Mouse (Mus musculus): ENCODE results near the gene Cdsn.
"Not testable (repeated sequence)": the region's sequence is repeated elsewhere in the genome, so short reads cannot be mapped to it uniquely, and the experiment has no call there.

Gene Cdsn

DNA sequence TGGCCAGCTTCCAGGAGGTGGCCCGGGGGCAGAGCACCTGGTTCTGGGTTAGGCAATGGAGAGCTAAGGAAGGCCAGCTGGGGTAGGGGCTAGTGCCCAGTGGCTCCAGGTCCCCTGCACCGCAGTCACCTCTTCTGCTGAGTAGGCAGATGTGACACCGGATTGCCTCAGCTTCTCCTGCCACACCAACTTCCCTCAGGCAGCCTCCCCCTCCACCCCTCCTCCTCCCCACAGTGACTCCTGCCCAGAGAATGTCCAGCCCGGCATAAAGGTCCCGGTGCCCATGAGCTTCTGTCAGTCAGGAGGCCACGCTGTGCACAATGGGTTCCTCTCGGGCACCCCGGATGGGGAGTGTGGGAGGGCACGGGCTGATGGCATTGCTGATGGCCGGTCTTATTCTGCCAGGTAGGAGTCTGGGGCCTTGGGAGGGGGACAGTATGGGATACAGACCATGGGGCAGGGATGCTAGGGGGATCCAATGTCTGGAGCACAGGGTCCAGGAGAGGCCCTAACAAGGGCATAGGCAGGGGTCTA, at the start of gene Cdsn:
Gene Cdsn (plus strand): TSS at position 248 of the 534 bp plus-strand sequence.
- DNase-seq (ENCODE audit: low read depth in 1 of 2, low spot score in 2 of 2) = no peak

GRCm38 (mm10) chr17:35502226-35502625, 49.7 kb upstream of the Cdsn start:
- DNase-seq (ENCODE audit: low read depth in 1 of 2, low spot score in 2 of 2) = no peak

- no peak for DNase-seq (ENCODE audit: low read depth in 1 of 2, low spot score in 2 of 2)
These were observed 49.2 kb upstream of the Cdsn start for GRCm38 (mm10) chr17:35502762-35503161.

DNA sequence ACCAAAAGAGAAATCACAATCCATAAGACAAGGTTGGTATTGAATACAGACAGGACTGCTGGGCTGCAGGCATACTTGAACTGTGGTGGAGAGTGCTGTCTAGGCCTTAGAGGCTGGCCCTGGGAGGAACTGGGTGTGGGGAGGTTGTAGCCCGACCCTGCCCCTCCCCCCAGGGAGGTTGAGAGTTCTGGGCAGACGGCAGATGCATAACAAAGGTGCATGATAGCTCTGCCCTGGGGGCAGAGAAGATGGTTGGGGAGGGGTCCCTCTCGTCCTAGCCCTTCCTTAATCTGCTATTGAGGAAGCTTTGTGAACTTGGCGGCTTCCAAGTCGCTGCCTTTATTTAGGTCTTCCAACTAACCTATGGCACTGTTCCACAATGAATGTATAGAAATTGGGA, 48.1 kb upstream of the Cdsn start:
- no peak for DNase-seq (ENCODE audit: low read depth in 1 of 2, low spot score in 2 of 2)

GRCm38 (mm10) chr17:35504628-35505481, 47.1 kb upstream of the Cdsn start:
- no peak for DNase-seq (ENCODE audit: low read depth in 1 of 2, low spot score in 2 of 2)

DNA sequence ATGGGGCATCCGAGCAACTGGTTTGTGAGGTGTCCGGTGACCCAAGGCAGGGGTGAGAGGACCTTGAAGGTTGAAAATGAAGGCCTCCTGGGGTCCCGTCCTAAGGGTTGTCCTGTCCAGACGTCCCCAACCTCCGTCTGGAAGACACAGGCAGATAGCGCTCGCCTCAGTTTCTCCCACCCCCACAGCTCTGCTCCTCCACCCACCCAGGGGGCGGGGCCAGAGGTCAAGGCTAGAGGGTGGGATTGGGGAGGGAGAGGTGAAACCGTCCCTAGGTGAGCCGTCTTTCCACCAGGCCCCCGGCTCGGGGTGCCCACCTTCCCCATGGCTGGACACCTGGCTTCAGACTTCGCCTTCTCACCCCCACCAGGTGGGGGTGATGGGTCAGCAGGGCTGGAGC, 46.2 kb upstream of the Cdsn start, which contains the start of gene Pou5f1:
Gene Pou5f1 (plus strand): TSS at position 243 of the 400 bp plus-strand sequence.
- no peak for DNase-seq (ENCODE audit: low read depth in 1 of 2, low spot score in 2 of 2)

- DNase-seq (ENCODE audit: low read depth in 1 of 2, low spot score in 2 of 2) = no peak
These were observed 45.0 kb upstream of the Cdsn start for GRCm38 (mm10) chr17:35506881-35507280.

GRCm38 (mm10) chr17:35507556-35508260, 44.2 kb upstream of the Cdsn start:
- DNase-seq (ENCODE audit: low read depth in 1 of 2, low spot score in 2 of 2) = no peak

DNA sequence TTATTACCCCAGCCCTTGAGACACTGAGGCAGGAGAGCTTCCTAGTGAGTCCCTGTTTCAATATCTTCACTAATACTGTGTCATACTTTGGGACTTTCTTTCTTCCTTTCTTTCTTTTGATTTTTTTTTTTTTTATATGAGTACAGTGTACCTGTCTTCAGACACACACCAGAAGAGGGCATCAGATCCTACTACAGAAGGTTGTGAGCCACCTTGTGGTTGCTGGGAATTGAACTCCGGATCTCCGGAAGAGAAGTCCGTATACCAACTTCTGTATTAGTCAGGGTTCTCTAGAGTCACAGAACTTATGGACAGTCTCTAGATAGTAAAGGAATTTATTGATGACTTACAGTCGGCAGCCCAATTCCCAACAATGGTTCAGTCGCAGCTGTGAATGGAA, 43.6 kb upstream of the Cdsn start:
- not testable (repeated sequence) for DNase-seq (ENCODE audit: low read depth in 1 of 2, low spot score in 2 of 2)

- no peak for DNase-seq (ENCODE audit: low read depth in 1 of 2, low spot score in 2 of 2)
These were observed 42.6 kb upstream of the Cdsn start for GRCm38 (mm10) chr17:35509284-35509683.

DNA sequence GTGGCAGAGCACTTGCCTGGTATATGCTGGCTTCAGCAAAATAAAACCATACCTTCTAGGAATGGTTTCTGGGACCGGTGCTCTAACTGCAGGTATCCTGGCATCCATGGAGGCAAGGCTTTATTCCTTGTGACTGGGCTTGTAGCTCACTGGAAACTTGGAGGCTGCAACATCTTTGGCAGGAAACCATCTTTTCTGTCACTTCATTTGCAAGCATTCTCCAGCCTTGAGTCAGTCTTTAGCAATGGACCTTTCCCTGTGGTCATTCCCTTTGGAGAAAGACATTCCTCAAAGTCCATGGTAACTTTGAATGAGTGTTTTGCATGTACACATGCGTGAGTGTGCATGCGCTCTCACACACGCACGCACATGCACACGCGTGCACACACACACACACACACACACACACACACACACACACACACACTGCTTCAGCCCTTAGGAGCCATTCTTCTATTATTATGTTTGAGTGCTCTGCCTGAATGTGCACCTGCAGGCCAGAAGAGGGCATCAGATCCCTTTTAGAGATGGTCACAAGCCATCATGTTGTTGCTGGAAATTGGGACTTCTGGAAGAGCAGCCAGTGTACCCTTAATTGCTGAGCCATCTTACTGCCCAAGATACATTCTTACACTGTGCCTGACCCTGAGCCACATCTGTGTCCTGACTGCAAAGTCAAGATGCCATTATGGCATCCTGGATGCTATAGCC, 38.9 kb upstream of the Cdsn start:
- no peak for DNase-seq (ENCODE audit: low read depth in 1 of 2, low spot score in 2 of 2)

DNA sequence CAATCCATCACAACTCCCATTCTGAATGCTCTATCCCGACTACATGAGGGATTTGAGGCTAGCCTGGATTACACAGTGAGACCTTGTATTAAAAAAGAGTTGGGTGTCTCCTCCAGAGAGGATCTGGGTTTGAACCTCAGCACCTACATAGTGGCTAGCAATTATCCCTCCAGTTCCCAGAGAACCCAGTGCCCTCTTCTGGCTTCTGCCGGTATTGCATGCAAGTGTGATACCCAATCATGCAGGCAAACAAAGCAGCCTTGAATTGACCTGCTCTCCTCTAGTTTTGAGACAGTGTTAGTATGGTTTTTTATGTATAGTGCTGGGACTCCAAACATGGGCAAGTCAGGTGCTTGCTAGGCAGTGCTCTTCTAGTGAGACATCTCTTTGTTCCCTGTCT, 38.0 kb upstream of the Cdsn start:
- peak; percentile 35 to 68 for DNase-seq (ENCODE audit: low read depth in 1 of 2, low spot score in 2 of 2)

DNA sequence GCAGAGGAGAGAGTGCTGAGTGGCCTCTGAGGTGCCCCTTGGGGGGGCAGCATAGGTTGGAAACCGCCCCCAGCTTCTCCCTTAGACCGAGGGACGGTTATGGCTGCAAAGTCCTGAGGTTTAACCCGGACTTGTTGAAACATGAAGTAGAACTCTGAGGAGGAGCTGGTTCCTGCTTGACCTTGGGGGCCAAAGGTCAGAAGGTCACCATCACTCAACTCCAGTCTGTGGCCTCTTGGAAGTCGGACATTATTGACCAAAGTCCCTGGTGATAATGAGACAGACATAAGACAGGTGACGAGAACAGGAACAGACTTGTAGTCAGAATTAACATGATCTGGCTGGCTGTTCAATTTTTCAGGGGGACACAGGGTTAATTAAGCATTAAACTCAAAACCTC, 37.2 kb upstream of the Cdsn start:
- DNase-seq (ENCODE audit: low read depth in 1 of 2, low spot score in 2 of 2) = no peak

GRCm38 (mm10) chr17:35515911-35516640, 35.9 kb upstream of the Cdsn start:
- DNase-seq (ENCODE audit: low read depth in 1 of 2, low spot score in 2 of 2) = no peak

DNA sequence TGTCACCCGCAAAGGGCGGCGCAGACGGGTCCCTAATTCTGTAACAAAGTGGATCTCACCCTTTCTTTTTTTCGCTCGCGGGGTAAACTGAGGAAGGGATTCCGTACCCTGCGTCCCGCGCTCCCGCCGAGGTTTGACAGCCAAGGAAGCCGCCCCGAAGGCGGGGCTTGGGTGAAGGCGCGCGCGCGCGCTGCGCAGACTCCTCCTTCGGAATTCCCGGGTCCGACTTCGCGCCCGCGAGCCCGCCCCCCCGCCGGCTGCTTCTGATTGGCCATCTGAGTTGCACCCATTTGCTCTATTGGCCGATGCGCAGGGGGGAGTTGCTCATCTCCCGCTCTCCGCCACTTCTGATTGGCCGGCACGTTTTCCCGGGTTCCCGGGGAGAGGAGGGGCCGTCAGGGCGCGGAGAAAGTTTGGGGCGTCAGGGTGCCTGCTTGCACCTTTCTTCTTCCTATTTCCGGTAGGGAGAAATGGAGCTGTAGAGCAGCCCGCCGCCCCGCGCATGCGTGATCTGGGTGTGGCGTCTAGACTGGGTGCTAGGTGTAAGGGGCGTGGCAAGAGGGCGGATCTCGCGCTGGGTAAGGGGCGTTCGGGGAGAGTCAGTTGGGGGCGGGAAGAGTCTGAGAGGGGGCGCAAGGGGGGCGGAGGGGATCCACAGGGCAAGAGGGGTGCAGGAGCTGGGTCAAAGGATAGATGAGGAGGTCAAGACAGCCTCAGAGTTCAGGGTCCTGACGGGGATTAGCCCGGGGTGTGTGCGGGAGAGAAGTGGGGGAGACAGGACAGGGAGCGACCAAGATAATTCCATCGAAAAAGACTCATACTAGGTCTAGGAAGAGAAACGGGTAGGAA, 35.1 kb upstream of the Cdsn start, which contains the start of the genes Tcf19 and Cchcr1:
Gene Tcf19 (minus strand): TSS at position 173 of the 849 bp plus-strand sequence.
Gene Cchcr1 (plus strand): TSS at position 449 of the 849 bp plus-strand sequence.
- DNase-seq (ENCODE audit: low read depth in 1 of 2, low spot score in 2 of 2) = peak; percentile 67 to 81

DNA sequence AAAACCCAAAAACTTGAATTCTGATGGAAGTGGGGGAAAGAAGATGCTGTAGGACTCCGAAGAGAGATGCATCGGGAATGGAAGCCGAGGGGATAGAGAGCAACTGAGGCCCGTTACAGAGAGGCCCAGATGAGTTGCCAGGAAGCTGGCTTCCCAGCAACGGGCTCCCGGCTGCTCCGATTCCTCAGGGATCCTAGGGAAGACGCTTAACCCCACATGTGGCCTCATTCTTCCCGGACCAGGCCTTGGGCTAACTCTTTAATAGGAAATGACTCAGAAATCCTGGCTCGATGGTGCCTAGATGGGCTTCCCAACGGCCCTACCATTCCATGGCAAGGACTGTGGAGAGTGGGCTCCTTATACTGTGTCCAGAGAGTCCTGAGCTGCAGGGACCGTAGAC, 34.4 kb upstream of the Cdsn start:
- DNase-seq (ENCODE audit: low read depth in 1 of 2, low spot score in 2 of 2) = no peak

DNA sequence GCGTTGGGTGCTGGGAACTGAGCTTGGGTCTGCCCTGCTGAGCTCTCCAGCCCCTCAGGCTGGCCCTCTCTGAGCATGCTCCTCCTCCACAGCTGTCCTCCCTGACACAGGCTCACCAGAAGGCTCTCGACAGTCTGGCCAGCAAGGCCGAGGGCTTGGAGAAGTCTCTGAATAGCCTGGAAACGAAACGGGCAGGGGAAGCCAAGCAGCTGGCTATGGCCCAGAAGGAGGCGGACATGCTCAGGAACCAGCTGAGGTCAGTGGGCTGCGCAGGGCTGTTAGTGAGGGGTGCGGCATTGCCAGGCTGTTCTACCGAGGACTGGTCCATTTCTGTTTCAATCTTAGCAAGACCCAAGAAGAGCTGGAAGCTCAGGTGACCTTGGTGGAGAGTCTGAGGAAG, 27.6 kb upstream of the Cdsn start:
- DNase-seq (ENCODE audit: low read depth in 1 of 2, low spot score in 2 of 2) = no peak

- no peak for DNase-seq (ENCODE audit: low read depth in 1 of 2, low spot score in 2 of 2)
These were observed 25.3 kb upstream of the Cdsn start for GRCm38 (mm10) chr17:35526644-35527043.

DNA sequence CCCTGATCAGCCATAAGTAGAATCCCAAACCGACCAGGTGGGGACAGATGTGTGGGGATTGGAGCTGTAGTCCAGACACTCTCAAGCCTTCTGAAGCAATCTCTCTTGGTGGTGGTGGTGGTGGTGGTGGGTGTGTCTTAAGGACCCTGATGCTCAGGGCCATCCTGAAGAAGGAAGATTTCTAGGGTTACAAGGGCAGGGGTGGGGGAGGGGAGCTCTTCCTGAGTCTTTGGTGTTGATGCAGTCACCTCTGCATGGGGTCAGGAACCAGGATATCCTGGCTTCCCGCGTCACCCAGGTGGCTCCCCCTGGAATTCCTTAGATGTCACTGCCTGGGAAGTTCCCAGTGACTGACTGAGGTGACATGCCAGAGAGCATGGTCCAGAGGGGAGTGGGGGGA, 19.6 kb upstream of the Cdsn start:
- no peak for DNase-seq (ENCODE audit: low read depth in 1 of 2, low spot score in 2 of 2)

- DNase-seq (ENCODE audit: low read depth in 1 of 2, low spot score in 2 of 2) = no peak
These were observed 19.0 kb upstream of the Cdsn start, which contains the start of gene Psors1c2 for GRCm38 (mm10) chr17:35532901-35533300. Psors1c2 (plus strand) TSS chr17:35533201.

Data from monocyte, adult 2 months (primary cell).